Mouse (Mus musculus): Measurements from ENCODE around the gene Slc6a20b.
A peak's percentile ranks its signal among the peaks of the same experiment; 100 is the strongest.

The Slc6a20b gene

GRCm38 (mm10) chr9:123596910-123597309 lies 35.5 kb downstream of the Slc6a20b start:
- ATAC-seq (ENCODE audit: insufficient number of reproducible peaks, low FRiP score, low TSS enrichment), result no peak

DNA sequence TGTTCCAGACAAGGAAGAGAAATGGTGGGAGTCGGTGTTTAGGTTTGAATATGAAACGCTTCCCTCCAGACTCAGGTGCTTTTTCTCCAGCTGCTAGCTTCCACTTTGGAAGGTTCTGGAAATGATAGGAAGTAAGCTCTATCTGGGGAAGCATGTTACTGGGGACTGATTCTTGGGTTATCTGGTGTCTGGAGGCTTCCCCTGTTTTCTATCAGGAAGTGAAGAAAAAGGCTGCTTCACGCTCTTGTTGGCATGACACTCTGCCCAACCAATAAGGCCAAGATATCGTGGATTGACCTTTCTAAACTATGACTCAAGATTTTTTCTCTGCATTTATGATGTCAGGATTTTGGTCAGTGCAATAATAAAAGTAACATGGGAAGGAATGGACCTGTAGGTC lies 37.2 kb downstream of the Slc6a20b start:
- ATAC-seq (ENCODE audit: insufficient number of reproducible peaks, low FRiP score, low TSS enrichment), result no peak

DNA sequence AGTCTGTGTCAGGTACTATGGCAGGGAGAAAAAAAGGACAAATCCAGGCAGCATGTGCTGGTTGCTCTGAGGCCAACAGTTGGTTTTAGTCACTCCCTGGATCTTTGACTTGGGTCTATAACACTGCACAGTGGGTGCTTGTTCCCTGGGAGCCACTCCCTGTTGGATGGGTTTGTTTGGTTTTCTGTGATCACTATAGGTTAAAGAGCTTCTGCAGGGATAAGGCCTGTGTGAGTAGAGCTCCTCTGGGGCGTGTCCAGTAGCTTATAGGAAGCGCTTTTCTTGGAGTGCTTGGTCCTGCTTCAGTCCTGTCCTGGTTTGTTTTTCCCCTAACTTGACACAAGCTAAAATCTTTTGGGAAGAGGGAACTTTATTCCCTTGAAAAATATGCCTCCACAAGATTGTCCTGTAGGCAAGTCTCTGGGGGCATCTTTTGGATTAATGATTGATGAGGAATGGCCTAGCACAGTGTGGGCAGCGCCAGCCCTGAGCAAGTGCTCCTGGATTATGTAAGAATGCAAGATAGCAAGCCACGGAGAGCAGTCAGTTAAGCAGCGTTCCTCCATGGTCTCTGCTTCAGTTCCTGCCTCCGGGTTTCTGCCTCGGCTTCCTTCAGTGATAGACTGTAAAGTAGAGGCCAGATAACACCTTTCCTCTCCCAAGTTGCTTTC lies 43.0 kb downstream of the Slc6a20b start:
- no peak for ATAC-seq (ENCODE audit: insufficient number of reproducible peaks, low FRiP score, low TSS enrichment)

- peak; percentile 52; the same call in 1 of the 2 replicates for ATAC-seq (ENCODE audit: insufficient number of reproducible peaks, low FRiP score, low TSS enrichment)
These were observed 54.8 kb downstream of the Slc6a20b start for GRCm38 (mm10) chr9:123577360-123578192.

DNA sequence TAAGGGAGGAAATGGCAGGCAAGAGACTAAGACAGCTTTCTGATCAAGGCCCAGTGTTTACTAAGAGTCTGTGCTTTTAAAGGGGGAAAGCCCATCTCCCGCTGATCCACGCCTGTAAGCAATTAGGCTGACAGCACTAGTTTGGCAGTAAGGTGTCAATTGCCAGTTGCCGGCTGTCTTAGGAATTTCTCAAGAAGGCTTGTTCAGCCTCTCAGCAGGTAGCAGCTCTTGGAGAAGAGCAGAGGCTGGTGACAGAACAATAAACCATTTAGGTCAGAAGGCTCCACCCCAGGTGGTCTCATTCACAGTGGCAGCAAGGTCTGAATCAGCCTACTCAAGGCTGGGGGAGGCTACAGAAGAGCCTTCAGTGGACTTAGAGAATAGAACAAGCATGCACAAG lies 77.8 kb downstream of the Slc6a20b start:
- no peak for ATAC-seq (ENCODE audit: insufficient number of reproducible peaks, low FRiP score, low TSS enrichment)
